ENCODE assay signal across 1 mouse cellular context in the genomic region with DNA sequence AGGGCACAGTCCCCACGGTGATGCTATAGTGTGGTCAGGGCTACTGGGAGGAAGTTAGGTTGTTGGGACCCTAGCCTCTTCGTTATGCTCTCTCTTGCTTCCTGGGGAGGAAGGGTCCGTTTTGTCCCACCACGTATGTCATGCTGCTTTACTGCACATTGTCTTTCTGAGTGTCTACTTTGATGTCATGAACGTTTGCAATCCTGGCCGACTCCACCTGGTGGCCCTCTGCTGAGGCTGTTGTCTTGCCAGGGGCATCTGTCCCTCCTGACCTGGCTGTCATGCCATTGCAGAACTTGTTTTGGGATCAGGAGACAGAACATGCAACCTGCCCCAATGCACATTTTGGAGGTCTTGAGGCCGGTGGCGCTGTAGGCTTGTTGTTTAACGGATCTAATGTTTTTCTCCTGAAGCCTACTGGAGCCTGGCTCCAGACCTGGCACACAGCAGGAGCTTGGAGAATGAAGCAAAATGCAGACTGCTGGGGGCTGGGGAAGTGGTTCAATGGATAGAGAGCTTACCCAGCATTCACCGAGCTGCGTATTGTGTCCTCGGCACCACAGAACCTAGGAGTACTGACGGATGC.
TF ChIP-seq lines count a peak whose summit lies in the region.

No protein-coding gene starts in this region.

TF ChIP-seq in CH12.LX, 34 proteins besides CTCF, POLR2A, EP300 and RAD21:
- peak; percentile 77 for TF ChIP-seq SMC3 (IDR thresholded peaks at IDR 0.05; ENCODE audit: low read depth, low read length)
- no peak for TF ChIP-seq USF2 (conservative IDR thresholded peaks at IDR 0.05; ENCODE audit: low read depth, low read length)
